Mouse (Mus musculus) heart, embryonic 11.5 days (tissue): Measurements from ENCODE around the gene Snx9. TPM values are rescaled to one million over a fixed set of nuclear protein-coding genes. Genes with fewer than 3 reads are reported as not detected.

ENCODE experiments used
- ATAC-seq: fragments of 200-750 bp; cut with Nextera tagmentation; replicated peaks from 2 replicates; pipeline ENCODE4 v1.8.0; 2017; ENCODE audit warnings: moderate library complexity; ENCODE audit not compliant: insufficient number of reproducible peaks, low FRiP score, low TSS enrichment
- H3K27ac ChIP-seq: fragments of 300-500 bp; sonication (generic); 2 replicates; pipeline ENCODE4 v1.5.1; 2014; ENCODE audit warnings: mild to moderate bottlenecking, low read depth, low read length
- H3K27me3 ChIP-seq: fragments of 300-500 bp; sonication (generic); 2 replicates; pipeline ENCODE4 v1.6.1; 2014; ENCODE audit warnings: mild to moderate bottlenecking, low read length, mixed read lengths; ENCODE audit not compliant: control insufficient read depth, insufficient read depth
- H3K36me3 ChIP-seq: fragments of 300-500 bp; sonication (generic); 2 replicates; pipeline ENCODE4 v1.6.1; 2014; ENCODE audit warnings: mild to moderate bottlenecking, low read length, moderate library complexity, mixed read lengths; ENCODE audit not compliant: control insufficient read depth, insufficient read depth
- H3K4me1 ChIP-seq: fragments of 300-500 bp; sonication (generic); 2 replicates; pipeline ENCODE4 v1.6.1; 2014; ENCODE audit warnings: low read length; ENCODE audit not compliant: control insufficient read depth, insufficient read depth
- H3K4me2 ChIP-seq: fragments of 300-500 bp; sonication (generic); 2 replicates; pipeline ENCODE4 v1.6.1; 2014; ENCODE audit warnings: mild to moderate bottlenecking, moderate library complexity
- H3K4me3 ChIP-seq: fragments of 300-500 bp; sonication (generic); 2 replicates; pipeline ENCODE4 v1.5.1; 2014; ENCODE audit warnings: low read depth, low read length
- H3K9ac ChIP-seq: fragments of 300-500 bp; sonication (generic); 2 replicates; pipeline ENCODE4 v1.6.1; 2014; ENCODE audit warnings: mild to moderate bottlenecking, low read depth, low read length, moderate library complexity
- H3K9me3 ChIP-seq: fragments of 300-500 bp; sonication (generic); replicated peaks from 2 replicates; pipeline ENCODE4 v1.6.1; 2016; ENCODE audit warnings: low read length; ENCODE audit not compliant: control insufficient read depth
- WGBS: fragments of 180-500 bp; shearing (Covaris S2); extraction: QIAGEN DNeasy Blood & Tissue Kit; methylation state at CpG from one replicate; pipeline ENCODE4 v1.1.7; 2014; ENCODE audit not compliant: insufficient replicate concordance; 5-methylcytosine and 5-hydroxymethylcytosine counted together
- polyA plus RNA-seq: library from polyadenylated mRNA; unstranded; fragments of >200 nt; fragmentation: Nextera tagmentation; extraction: Ambion mirVana; gene quantifications from 2 replicates; pipeline ENCODE4 v1.2.1, GENCODE M21; 2014

The Snx9 gene
- polyA plus RNA-seq, 1 experiment from 2014 or later = 26.5 TPM

DNA sequence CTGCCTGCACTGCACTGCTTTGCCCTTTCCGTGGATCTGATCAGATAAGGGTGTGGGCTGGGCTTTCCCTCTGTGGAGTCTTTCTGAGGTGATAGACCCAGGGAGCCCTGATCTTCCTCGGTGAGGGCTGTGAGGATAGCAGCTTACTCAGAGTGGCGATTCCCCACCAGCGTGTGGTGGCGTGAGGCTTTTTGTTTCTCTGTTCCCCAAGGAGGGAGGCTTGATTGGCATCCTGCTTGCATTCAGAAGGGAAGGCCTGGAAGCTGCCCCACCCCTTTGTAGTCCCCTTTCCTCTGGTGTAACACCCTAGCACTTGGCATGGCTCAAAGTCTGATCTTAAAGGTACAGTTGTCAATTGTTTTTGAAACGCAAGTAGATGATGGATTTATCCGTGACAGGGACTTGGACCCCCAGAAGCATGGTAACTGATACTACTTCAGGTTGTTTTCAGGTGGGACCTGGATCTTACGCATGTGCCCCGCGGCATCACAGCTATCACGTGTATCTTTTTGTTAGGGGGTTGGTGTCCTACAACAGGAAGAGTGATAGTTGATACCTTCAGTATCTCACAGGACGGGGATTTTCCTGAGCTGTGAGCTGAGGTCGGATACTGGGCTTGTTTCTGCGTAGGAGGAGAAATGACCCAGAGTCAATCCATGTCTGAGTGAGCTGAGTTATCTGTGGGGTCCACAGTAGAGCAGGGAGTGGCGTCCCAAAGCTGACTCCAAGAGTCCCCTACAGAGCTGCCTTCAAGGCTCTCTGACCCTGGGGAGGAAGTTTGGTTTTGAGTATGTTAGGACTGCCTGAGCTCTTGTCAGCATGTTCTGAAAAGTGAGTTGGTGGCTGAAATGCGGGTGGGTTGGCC lies 136.2 kb downstream of the Snx9 start:
- H3K4me1 ChIP-seq = peaks cover 43% of the 10 kb centered on the region
- 39% methylated on average over 16 of the region's 16 CpGs for WGBS
- no peak overlapping the region for H3K4me3 ChIP-seq
- H3K9me3 ChIP-seq = no peaks in the 10 kb centered on the region
- no peaks in the 10 kb centered on the region for H3K27me3 ChIP-seq
- 0 out of 2 replicates have a peak overlapping the region, but pooled peaks have one; percentile 34 for H3K9ac ChIP-seq
- ATAC-seq = no peak
- H3K27ac ChIP-seq = peak overlapping the region; percentile 18; the same call in 1 of the 2 replicates
- no peak overlapping the region for H3K4me2 ChIP-seq
- no peaks in the 10 kb centered on the region for H3K36me3 ChIP-seq

- H3K4me3 ChIP-seq = no peak overlapping the region
- no peaks in the 10 kb centered on the region for H3K9me3 ChIP-seq
- peaks cover 44% of the 10 kb centered on the region for H3K4me1 ChIP-seq
- no peaks in the 10 kb centered on the region for H3K27me3 ChIP-seq
- 66% methylated on average over 8 of the region's 8 CpGs for WGBS
- no peak for ATAC-seq
- 0 out of 2 replicates have a peak overlapping the region, but pooled peaks have one; percentile 28 for H3K9ac ChIP-seq
- peak overlapping the region; percentile 62 for H3K27ac ChIP-seq
- peak overlapping the region; percentile 8 for H3K4me2 ChIP-seq
- H3K36me3 ChIP-seq = no peaks in the 10 kb centered on the region
Measured at GRCm38 (mm10) chr17:5977921-5978504, 136.9 kb downstream of the Snx9 start.

DNA sequence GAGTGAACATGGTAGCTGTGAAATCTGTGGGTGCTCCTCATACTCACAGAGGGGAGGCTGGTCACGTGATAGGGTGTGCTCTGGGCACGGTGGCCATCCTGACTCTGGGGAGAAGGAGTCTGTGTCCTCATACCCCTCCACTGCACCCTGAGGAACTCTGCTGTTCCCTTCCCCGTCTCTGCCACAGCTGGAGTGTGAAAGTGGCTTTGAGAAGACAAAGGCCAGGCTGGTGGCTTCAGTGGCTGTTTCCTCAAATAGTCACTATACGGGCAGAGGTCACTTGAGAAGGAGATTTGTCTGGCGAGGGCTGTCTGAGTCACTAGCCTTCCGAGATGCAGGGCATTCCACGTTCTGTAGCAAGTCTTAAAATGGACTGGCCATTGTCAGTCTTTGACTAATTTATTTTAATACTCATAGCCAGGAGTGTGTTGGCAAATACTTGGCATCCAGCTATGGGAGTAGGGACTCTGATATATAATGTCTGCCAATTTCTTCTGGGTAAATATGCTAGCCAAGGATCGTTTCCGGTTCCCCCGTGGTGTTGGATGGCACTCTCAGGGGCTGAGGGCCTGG lies 137.5 kb downstream of the Snx9 start:
- Histone ChIP-seq H3K27me3 (no peaks in the 10 kb centered on the region), H3K9ac (no peak overlapping the region), H3K36me3 (no peaks in the 10 kb centered on the region), H3K9me3 (no peaks in the 10 kb centered on the region), H3K4me2 (peak overlapping the region; percentile 8), H3K4me1 (peaks cover 44% of the 10 kb centered on the region), H3K27ac (peak overlapping the region; percentile 62), H3K4me3 (no peak overlapping the region)
- 45% methylated on average over 10 of the region's 10 CpGs for WGBS
- no peak for ATAC-seq

DNA sequence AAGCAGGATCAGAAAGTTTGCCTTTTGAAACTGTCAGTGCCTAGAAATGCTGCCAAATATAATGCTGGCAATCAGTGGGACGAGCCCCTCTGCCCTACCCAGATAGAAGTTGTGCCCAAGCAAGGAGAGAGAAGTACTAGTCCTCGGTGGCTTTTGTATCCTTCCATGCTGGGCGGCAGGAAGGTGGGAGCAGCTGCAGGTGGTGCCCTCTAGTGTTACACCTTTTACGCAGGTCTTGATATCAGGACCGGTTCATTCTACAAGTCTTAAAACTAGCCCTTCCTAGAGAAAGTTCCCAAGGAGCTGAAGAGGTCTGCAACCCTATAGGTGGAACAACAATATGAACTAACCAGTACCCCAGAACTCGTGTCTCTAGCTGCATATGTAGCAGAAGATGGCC lies 139.7 kb downstream of the Snx9 start:
- Histone ChIP-seq H3K27me3 (no peaks in the 10 kb centered on the region), H3K4me1 (peaks cover 35% of the 10 kb centered on the region), H3K27ac (no peak overlapping the region), H3K4me2 (no peak overlapping the region), H3K9ac (no peak overlapping the region), H3K36me3 (no peaks in the 10 kb centered on the region), H3K4me3 (no peak overlapping the region), H3K9me3 (no peaks in the 10 kb centered on the region)
- 35% methylated on average over 6 of the region's 6 CpGs for WGBS
- no peak for ATAC-seq

Other genes starting within 250 kb of the Snx9 start
- 3.0 and 3.3 TPM in 2 replicates for gene Synj2, start 100.0 kb downstream of the Snx9 start, polyA plus RNA-seq
- gene Serac1, start 238.4 kb downstream of the Snx9 start, polyA plus RNA-seq = 3.1 and 4.3 TPM in 2 replicates
- 138 and 158 TPM in 2 replicates for gene Gtf2h5, start 238.5 kb downstream of the Snx9 start, polyA plus RNA-seq